Mouse (Mus musculus): ENCODE data around the gene Abcg8. TPM values are rescaled to one million over a fixed set of nuclear protein-coding genes. Genes with fewer than 3 reads are reported as not detected.

Gene Abcg8
- polyA plus RNA-seq, 1 experiment, result 0.10 TPM

Other genes with a start within 250 kb of the Abcg8 start
- gene Thada, start 210.1 kb upstream of the Abcg8 start, polyA plus RNA-seq (2012; rRNA removed), result 6.0 and 7.9 TPM in 2 replicates
- gene Plekhh2, start 164.4 kb upstream of the Abcg8 start, polyA plus RNA-seq (2012; rRNA removed), result 8.7 and 9.7 TPM in 2 replicates
- gene Dync2li1, start 49.8 kb upstream of the Abcg8 start, polyA plus RNA-seq (2012; rRNA removed), result 21.1 and 23.9 TPM in 2 replicates
- gene Abcg5, start 6.7 kb downstream of the Abcg8 start, polyA plus RNA-seq (2012; rRNA removed), result 0.66 and 0.84 TPM in 2 replicates
- 24.7 and 35.5 TPM in 2 replicates for gene Lrpprc, start 114.5 kb downstream of the Abcg8 start, polyA plus RNA-seq (2012; rRNA removed)

All from urinary bladder, adult 2 months (tissue).